Mouse (Mus musculus) cerebellum, adult 18-20 months (tissue): ENCODE data around the gene Gm28048.

Source experiments
- DNase-seq, 2 experiments: peaks; one replicate each; pipeline ENCODE4 v3.0.0; 2021

Gene Gm28048

DNA sequence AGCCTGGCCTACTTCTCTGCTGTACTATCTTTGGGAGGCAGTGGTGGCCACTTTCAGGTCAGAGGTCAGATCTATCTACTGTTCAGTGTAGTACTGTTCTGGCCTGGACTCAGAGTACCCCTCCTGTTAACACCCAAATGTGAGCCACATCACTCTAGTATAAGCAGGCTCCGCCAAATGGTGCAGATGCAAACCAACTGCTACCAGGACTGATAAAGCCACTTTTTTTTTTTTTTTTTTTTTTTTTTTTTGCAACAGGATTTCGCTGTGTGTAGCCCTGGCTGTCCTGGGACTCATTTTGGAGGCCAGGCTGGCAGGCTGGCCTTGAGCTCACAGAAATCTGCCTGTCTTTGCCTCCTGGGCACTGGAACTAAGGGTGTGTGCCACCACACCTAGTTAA, 42.9 kb downstream of the Gm28048 start:
- no peak for DNase-seq

DNA sequence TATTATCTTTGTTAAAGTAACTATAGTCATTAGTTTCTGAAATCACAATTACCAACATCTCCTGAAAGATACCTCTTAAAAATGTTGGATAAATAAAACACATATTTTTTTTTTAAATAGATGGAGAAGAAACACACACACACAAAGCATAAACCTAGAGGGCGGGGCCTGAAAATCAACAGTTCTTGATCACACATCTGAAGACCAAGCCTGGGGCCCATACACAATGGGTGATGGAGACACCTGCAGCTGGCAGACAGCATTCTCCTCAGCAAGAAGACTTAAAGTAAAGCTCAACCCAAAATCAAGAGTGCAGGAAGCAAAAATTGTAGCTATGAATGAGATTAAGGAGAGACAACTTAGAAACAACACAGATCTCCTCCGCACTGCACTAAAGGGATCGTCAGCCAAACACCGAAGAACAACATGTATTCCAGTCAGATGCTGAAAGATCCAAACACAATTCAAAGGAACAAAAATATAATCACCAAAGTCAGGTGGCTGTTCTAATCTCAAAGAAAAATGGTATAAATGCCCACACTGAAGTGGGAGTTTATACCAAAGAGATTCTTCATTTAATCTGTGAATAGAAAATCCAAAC, 44.1 kb downstream of the Gm28048 start:
- DNase-seq, result no peak

DNA sequence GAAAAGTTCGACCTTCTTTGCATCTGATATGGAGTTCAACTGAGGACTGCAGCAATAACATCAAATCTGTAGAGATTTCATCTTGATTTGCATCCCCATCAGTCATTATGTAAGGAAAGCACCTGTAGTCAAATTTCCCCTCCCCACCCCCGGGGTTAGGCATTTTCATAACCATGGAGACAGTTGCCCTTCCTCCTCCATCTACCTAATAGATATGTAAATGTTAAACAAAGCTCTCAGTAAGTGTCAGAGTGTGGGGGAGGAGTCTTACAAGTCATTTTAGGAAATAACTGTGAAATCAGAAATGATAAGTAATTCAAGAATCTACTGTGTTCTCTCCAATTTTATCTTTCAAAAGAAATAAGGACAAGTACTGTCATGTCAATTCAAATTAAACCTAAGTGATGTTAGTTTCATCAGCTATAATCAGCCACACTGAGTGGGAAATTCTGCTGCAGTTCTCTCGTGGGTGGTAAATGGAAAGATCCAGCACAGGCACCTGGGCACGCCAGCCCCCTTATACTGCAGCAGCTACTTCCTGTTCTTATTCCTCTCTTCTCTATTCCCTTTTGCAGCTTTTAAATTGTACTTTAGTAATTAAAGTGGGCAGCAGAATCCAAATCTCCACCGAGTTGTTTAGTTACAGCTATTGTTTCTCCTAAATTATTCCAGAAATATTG, 45.3 kb downstream of the Gm28048 start:
- no peak for DNase-seq

DNA sequence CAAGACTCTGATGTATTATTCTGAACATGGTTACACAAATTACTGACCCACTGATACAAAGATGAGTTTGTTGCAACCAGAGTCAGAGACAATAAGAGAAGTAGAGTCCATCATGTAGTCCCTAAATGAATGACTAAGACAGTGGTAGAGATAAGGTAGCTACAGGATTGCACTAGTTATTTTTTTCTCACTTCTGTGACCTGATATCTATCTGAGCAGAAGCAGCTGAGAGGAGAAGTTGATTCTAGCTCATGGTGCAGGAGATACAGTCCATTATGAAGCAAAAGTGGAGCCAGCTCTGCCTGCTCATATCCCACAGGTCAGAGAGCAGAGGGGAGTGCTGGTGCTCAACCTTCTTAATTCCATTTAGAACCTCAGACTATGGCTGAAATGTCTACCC, 49.7 kb downstream of the Gm28048 start:
- DNase-seq, result no peak

DNA sequence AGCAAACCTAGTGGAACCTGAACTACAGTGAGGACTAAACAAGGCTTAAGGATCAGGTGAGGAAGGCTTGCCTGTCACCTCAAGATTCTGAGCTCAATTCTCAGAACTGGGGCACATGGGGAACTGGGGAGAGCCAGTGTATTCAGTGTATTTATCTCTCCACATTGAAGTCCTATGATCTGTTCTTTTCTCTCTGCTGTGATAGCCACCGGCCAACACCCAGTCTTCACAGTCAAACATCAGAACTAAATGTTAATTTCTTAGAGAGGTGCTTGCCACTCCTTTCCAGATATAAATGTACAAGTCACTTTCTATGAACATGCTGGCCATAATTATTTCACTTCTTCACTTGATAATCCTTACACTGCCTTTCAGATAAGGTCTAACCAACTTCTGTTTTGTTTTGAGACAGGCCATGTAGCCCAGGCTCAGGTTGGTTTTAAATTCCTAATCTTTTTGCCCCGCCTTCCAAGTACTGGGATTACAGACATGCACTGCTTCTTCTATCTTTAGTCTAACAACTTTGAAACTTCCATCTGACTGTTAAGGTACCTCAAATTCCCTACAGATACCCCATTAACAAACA, 50.5 kb downstream of the Gm28048 start:
- no peak for DNase-seq

DNA sequence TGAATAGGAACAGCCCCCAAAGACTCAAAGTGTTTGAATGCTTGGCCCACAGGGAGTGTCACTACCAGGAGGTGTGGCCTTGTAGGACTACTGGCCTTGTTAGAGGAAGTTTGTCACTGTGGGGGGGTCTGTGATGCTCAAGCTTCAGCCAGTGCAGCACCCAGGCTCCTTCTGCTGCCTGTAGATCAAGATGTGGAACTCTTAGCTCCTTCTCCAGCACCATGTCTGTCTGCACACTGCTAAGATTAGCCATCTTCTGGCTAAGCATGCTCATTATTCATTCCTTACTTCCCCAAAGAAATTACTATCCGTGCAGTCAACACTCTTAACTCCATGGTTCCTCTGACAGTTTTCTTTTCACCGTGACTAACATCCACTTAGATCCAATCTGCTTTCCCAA, 51.8 kb downstream of the Gm28048 start:
- DNase-seq, result no peak

DNA sequence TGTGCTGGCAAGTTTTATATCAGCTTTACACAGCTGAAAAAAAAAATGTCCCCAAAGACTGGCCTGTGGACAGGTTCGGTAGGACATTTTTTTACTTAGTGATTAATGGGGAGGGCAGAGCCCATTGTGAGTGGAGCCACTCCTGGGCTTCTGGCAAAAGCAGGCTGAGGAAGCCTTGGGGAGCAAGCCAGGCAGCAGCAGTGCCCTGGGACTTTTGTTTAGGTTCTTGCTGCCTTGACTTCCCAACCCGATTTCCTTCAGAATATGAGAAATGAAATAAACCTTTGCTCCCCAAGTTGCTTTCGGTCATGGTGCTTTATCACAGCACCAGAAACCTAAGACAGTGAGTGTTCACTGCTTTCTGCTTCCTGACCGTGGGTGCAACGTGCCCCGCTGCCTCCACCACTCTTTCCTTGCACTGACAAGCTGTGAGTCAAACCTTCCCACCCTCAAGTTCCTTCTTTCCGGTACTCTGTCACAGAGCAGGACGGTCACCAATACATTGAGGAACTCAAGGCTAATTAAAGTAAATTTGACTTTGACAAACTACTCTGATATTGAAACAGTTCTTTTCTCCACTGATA, 53.2 kb downstream of the Gm28048 start:
- DNase-seq, result no peak

DNA sequence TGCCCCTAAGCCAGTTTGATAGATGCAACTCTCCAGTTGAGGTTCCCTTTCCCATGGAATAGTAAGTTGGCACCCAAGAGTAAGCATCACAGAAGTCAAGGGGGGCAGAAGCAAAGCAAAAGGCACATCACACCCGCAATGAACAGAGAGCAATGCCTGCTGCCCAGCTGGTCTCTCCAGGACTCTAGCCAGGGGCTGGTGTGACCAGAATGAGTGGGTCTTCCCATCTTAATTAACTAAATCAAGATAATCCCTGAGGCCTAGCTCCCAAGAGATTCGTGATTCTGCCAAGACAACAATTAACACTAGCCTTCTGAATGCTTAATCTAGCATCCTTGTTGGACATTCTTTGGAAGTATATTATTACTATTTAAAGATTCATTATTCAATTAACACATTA, 58.3 kb downstream of the Gm28048 start:
- no peak for DNase-seq

DNA sequence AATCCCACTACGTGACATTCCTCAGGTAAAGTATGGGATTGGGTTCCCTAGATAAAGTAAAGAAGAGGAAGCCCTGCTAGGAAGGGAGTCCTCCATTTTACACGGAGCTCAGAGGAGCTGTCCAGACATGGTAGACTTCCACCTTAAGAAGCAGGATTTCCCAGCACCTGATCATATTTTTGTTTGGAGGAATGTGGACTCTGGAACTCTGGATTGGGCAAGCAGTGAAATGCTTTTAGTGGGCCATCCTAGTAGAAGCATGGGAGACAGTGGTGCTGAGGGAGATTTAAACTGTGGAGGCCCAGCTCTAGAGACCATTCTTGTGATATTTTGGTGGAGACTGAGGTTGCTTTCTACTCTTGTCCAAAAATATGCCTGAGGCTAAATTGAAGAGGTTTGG, 59.3 kb downstream of the Gm28048 start:
- no peak for DNase-seq

DNA sequence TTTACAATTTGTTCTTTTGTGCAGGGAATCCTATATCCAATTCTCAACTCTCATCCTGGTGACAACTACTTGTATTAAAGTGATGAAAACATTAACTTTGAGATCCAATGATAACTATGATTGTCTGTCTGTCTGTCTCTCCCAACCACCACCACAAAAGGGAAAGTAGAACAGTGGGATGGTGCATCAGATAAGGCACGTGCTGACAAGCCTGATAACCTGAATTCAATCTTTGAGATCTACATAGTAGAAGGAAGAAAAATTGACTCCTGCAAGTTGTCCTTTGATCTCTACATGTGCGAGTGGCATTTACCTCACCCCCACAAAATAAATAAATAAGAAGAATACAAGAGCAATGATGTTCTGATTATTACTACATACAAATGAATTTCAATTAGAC, 62.6 kb downstream of the Gm28048 start:
- no peak for DNase-seq

DNA sequence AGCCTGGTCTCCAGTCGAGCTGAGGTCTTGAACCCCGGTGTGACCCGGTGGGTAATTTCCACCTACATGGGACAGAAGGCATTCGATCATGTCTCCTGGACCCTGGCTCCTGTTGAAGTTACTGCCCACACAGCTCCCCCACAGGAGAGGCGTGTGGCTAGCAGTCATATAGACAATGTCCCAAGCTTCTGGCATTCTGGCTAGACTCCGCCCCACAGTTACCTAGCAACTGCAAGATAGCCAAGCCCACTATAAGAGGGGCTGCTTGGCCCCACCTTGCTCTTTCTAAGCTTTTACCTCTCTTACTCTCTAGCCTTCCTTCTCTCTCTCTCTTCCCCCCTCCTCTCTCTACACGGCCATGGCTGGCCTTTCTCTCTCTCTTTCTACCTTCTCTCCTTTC, 64.1 kb downstream of the Gm28048 start:
- no peak for DNase-seq

DNA sequence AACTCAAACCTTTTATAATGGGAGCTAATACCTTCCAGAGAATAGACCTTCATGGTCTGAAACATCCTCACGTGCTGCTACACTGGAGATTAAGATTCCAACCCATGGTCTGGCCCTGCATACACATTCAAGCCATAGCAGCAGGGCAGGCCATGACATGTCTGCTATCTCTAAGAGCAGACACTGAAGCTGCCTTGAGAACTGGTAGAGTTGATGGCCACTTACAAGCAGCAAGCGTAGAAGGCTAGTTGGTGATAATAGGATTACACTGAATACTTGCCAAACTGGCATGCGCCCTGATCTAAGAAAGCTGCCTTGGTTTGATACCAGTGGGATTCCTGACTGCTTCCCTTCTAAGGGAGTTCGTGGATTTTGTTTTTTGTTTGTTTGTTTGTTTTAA, 68.1 kb downstream of the Gm28048 start:
- DNase-seq, result no peak

DNA sequence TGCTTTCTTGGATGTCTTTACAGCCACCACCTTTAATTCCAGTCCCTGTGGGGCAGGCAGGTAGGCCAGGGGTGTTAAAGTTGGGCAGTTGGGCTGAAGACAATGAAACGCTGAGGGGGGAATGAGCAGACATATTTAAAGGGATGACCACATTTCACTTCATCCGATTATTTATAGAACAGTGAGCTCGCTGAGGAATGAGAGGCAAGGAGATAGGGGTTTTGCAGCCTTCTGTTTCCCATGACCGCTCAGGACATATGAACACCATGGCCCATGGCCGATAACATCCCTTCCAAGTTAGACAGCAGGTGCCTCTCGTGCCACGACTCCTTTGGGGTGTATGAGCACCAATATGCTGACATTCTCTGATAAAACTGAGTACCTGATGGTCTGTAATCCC, 70.1 kb downstream of the Gm28048 start:
- DNase-seq, result no peak

DNA sequence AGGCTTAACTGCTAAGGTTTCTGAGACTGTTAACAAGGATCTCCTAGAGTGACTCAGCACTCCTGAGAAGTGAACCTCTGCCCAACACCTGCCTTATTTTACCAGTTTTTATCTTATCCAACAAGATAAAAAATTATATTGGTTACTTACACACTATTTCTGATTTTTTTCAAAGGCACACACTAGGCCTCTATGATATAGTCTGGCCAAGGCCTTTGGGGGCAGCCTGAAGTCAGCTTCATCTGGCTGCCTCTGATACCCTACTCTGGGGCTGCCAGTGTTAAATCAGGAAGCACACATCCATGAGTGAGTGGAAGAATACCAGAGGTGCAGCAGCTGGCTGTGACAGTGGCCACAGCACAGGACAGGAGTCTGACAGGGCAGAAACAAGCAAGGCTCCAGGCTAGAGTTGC, 75.4 kb downstream of the Gm28048 start:
- no peak for DNase-seq

DNA sequence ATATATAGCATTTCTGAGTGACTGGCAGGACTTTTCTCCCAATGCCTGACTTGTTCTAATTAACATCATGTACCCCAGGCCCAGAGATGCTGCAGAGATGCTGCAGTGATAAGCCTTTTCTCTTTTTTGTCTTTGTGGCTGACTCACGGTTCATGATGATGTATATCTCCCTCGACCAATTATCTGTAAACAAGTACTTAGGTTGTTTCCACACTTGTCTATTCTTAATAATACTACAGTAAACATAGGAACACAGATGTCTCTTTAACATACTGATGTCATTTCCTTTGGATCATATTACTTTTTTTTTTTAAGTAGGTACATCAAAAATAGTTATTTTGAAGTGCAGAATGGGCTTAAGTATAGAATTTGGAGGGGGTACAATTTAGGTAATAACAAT, 79.0 kb downstream of the Gm28048 start:
- DNase-seq, result no peak

DNA sequence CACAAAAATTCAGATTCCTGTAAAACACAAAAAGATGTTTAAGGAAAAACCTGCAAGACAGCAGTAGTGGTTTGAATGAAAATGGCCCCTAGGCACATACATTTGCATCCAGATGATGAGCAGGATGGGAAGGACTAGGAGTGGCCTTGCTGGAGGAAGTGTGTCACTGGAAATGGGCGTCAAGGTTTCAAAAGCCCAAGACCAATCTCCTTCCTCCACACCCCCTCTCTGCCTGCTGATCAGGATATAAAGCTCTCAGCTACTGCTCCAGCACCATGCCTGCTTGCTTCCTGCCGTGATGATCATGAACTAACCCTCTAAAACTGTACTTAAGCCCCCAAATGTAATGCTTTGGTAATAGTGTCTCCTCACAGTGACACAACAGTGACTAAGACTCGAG, 81.8 kb downstream of the Gm28048 start:
- no peak for DNase-seq

DNA sequence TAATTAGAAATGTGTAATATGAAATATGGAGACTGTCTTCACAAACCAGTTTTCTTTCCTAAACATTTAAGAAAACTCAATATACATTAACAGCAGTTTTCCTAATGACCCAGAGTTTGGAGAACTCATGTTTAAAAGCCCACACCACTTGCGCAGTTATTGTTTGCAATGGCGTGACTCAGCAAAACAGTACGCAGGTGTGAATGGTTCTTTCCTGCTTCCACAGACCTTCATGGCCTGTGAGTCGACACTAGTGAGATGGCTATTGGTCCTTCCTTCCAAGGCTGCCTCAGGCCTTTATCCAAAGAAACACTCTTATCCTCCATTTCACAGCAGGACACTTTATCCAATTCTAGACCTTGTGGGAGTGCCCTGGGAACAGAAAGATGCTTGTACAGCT, 84.2 kb downstream of the Gm28048 start:
- DNase-seq, result no peak

DNA sequence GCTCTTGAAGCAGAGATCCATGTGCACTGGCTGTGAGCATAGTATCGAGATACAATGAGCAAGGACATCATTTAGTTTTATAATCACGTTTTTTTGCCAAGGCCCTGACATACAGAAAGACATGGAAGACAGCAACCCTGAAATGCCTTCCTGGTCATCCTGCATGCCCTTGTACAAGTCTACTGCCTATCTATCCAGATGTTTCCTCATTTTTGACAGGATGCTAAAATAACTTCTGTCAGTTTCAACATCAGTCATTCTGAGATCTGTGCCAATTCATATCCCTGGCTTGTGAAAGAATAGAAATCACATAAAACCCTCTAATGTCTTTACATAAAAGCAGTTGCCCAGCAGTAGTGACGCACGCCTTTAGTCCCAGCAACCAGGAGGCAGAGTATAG, 84.8 kb downstream of the Gm28048 start:
- DNase-seq, result no peak

DNA sequence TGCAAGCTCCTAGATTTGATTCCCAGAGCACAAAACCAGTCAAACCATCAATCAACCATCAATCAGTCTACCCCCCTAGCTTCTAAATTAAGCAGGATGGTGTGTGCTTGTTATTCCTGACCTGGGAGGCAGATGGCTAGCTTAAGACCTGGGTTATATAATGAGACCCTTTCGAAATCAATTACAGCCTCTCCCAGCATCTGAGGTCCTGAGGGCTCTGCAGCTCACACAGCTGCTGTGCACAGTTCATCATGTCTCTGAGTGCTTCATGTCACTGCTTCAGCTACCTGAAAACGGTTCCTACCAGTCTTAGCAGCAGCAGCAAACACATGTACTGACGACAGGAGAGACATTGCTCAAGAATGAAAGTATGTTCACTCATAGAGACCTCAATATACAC, 88.8 kb downstream of the Gm28048 start:
- DNase-seq, result no peak

DNA sequence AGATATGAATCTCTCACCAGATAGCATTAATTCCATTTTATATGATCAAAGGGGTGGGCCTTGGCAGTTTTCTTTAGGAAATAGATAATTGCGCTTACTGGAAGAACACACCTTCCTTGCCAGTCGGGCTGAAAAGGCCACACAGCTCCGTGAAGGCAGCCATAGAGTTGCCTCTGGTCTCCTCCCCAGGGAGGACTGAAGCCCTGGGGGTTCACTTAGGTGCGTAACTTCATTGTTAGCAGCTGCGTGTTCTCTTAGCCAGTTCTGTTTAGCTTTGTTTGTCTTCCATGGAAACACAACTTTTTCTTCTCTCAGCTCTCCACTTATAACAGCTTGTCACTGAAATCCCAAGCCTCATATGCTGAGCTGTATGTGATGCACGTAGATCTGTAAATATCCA, 89.4 kb downstream of the Gm28048 start:
- no peak for DNase-seq

DNA sequence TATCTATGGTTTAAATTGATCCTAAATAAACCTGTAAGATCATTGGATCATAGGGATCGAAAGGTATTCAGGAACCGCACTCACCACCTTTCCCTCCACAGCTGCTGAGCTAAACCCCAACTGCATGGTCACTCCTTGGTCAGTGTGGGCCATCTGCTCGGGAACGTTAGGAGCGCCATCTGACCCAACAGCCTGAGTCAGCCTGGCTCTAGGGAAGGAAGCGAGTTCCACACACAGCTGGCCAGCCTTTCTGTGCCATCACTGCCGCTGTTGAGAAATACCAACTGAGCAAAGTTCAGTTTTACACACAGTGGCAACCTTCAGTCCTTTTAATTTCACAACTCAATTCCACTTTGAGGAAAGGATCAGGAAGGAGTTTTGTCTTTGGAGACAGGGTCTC, 90.0 kb downstream of the Gm28048 start:
- no peak for DNase-seq

DNA sequence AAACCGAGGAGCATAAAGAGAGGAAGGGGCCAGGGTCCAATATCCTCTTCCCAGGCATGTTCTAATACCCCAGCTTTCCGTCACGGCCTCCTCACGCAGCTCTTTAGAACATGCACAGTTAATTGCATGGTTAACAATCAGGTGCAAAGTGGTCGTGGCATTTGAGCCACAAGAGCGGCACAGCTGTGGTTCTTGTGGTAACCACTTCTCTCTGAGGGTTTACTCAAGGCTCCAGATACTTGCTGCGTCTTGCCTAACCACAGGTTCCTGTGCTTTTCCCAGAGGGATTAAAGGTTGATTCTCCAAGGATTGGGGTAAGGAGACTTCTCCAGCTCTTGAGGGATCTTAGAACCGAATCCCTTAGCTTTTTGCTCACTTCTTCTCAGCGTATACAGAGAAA, 90.6 kb downstream of the Gm28048 start:
- DNase-seq, result no peak

DNA sequence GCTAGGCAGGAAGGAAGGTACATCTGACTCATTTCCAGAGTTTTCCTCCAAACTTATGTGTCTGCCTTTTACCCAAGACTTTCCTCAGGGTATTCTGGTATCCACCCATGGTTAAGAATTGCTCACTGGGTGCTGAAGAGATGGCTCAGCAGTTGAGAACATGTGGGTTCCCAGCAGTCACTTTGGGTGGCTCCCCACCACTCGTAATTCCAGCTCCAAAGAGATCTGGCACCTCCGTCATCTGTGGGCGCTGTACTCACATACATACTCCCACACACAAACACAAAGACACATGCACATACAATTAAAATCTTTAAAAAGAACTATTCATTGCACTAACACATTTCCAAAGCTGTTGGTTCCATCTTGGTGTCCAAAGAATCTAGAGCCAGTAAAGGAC, 92.7 kb downstream of the Gm28048 start:
- DNase-seq, result no peak

DNA sequence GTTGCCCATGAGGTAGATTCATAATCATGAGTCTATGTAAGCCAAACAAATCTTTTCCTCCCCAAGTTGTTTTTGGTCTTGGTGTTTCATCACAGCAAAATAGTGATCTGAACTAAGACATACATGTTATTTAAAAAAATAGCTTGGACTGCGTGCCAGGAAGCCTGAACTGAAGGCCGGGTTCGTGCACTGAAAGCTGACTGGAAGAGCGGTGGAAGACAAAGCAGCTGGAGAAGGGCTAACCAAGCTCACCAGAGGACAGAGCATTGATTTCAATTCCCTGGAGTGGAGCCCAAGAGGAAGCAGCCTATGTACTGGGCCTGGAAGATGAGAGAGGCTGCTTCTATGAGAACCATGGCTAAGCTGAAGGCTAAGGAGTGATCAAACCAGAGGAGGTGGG, 94.9 kb downstream of the Gm28048 start:
- no peak for DNase-seq

DNA sequence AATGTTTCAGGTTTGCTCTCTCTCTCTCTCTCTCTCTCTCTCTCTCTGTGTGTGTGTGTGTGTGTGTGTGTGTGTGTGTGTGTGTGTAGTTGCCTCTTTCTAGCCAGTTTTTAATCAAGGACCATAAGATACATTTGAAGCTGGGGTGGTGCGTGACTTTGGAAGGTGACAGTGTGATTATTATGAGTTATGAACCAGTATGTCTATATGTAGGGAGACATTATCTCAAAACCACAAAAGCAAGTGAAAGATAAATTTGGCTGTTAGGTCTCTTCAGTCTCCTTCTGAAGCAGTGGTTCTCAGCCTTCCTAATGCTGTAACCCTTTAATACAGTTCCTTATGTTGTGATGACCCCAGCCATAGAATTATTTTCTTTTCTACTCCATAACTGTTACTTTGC, 96.5 kb downstream of the Gm28048 start:
- no peak for DNase-seq
